Mouse (Mus musculus) mature B cell (primary cell): ENCODE results near the gene Hspbap1.

Experiments used
- in situ Hi-C: fragments of 300-500 bp; cut with MboI; formaldehyde crosslinking; loops from 2 replicates; pipeline ENCODE4 v1.14.3; 2019

Hspbap1 gene

DNA sequence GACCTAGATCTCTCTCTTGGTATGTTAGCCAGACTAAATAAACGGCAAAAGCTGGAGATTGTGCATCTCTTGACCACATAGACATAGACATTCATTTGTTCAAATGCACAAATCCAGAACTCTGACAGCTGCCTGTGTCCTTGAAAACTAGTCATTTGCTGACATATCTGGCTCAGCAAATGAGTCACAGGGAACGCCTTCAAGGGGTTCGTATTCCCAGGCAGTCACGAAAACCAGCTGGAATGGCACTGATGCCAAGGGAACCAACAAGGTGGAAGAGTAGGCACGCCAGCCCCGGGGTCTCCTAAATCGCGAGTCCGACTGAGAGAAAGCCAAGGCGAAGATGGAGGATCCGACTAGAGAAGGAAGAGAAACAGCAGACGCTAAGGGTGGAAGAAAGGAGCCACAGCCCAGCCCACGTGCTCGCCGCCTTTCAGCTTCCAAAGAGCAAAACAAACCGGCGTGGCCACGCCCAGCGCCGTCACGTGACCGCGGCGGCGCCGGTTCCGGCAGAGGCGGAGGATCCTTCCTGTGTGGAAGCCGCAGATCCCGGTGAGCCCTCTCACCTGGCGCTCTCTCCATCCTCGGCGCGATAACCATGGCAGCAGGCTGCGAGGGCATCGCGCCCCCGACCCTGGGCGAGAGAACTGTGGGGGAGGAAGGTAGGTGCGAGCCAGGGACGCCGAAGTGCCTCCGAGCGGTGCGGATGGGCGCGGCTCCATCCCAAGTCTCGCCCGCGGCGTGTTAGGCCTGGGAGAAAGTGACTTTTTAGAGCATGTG lies at the start of gene Hspbap1:
Gene Hspbap1, plus strand, starts transcription at position 498 of the 780 bp plus-strand sequence.
- in situ Hi-C loops, result no loop called here

DNA sequence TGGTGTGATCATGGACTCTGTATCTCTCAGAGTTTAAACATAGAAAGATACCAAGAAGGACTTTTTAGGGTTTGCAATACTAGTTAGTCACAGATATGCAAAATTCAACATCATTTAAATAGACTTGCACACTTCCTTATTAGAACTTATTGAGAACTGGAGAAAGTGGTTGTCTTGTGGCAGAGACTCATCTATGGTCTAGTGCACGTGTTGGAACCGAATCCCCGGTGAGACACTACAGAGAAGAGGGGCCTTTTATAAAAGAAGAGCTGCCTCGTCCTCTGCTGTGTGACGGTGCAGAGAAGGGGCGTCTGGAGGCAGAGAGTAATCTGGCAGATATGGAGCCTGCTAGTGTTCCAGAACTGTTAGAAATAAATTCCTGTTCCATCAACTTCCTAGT lies 45.6 kb upstream of the Hspbap1 start:
- in situ Hi-C loops, result no loop called here

DNA sequence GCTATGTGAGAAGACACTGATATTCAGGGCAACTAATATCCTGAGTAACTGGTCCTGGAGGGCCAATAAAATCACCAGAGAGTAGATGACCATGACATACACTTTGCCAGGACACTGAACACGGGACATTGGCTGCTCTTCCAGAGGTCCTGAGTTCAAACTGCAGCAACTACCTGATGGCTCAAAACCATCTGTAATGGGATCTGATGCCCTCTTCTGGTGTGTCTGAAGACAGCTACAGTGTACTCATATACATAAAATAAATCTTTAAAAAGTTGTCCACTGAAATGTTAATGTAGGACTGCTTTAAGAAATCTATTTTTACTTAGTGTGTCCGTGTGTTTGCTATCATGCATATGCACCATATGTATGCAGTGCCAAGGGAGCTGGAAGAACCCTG lies 43.6 kb upstream of the Hspbap1 start:
- in situ Hi-C loops, result no loop called here

DNA sequence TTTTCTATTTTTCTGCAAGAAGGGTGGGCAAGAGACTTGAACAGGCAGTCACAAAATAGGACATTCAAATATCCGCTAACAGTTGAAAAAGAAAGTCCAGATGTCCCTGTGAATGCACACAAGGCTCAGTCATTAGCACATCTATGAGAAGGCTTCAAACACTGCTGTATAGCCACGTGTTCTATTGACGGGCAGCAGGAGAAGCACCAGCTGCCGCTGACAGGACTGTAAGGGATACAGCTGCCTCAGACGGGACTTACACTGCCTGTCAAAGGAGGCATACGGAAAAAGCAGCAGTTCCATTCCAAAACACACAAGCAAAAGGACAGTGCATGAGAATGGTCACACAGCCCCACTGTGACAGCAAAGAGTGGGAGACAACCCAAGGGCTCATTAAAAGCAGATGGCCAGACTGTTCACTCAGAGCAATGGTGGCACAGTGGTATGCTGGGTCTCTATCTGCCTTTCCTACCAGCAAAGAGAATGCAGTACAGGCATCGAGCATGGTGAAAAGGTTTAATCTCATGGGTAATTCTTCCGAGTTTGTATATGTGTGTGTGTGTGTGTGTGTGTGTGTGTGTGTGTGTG lies 40.9 kb upstream of the Hspbap1 start:
- in situ Hi-C loops, result no loop called here

DNA sequence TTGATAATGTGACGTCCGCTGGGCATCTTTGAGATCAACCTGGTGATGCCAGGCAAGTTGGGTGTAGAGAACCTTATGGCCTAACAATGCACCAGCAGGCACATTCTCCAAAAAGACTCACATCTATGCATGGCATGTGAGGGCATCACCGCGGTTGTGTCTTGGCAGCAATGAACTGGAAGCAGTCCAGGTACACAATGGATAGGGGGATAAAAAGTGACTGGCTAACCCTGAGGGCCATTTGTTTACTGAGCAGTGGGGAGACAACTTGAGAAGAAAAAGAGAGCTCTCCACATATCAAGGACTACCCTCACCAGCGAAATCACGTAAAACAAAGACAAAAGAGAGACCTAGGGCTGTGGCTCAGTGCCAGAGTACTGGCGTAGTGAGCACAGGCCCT lies 38.1 kb upstream of the Hspbap1 start:
- in situ Hi-C loops, result loop anchor here (5.0 kb wide), 1 partner anchor 85 kb away; no protein-coding TSS in a partner anchor

DNA sequence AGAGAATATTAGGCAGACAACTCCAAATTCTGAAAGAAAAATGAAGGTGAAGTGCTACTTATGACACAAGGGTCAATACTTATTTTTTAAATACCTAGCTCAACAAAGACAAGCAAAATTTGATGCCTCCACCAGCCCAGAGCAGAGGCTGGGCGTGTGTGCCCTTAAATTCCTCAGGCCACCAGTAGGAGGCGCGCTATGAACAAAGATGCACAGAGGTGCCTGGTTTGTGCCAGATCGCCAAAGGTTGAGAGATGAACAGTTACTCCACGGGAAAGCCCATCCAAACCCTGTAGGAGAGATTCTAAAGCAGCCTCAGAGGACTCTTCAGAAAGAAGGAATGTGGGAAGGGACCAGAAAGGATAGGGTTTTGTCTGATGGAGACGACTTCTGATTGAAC lies 36.1 kb upstream of the Hspbap1 start:
- in situ Hi-C loops, result loop anchor here (5.0 kb wide), 1 partner anchor 83 kb away; no protein-coding TSS in a partner anchor

DNA sequence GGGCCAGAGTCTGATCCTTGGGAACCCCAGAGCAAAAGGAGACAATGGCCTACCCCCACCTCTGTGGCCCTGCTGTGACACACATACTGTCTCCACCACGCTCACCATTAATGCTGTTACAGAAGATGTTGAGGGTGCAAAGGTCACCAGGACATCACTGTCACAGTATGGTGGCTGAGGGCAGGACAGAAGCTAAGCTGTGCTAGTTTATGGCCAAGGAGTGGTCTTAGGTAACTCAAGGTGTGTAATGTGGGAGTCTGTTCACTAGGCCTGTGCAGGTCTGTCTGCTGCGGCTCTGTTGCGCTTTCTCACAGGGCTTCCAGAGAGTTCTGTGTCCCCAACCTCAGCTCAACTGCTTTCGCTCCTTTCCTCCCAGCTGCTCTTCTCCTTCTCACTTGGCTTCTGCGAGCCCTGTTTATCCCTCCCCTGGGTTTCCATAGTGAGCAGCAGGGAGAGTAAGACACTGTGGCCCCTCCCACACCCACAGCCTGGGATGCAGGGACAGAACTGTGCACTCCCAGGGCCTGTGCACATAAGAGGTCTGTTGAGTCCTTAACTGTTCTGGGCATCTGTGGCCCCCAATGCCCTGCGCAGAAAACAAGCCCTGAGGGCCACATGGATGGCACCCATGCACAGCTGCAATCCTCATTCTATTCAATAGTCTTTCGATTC lies 31.9 kb upstream of the Hspbap1 start:
- in situ Hi-C loops, result no loop called here

DNA sequence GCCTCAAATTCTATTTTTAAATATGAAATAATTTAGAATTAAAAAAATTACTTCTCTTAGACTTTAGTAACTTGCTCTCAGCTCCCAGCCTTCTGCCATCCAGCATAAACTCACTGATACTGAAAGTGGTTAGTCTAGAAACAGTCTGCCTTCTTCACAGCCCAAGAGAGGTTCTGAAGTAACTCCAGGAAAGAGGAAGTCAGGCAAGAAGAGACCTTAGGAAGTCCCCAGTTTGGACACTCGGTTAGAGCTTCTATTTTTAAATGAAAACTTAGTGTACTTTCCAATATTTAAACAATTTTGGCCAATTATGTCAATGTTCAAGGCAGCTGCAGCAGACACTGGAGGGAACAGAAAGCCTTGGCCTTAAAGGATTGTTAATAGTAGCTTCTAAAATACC lies 30.6 kb upstream of the Hspbap1 start:
- in situ Hi-C loops, result no loop called here

DNA sequence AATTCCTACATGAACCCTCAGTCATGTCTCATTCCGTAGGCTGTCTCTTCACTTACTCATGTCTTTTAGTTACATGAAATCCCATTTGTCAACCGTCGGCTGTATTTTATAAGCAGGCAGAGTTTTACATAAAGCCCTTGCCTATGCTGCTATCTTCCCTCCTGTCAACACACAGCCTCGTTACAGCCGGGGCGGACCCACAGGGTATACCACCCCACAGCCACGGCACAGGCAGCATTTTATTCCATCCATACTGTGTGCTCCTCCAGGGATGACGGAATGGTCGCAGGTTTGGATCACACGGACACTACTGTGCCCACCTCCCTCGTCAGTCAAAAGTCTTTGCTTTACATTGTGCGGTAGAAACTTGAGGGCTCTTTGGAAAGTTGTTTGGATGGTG lies 29.8 kb upstream of the Hspbap1 start:
- in situ Hi-C loops, result no loop called here

DNA sequence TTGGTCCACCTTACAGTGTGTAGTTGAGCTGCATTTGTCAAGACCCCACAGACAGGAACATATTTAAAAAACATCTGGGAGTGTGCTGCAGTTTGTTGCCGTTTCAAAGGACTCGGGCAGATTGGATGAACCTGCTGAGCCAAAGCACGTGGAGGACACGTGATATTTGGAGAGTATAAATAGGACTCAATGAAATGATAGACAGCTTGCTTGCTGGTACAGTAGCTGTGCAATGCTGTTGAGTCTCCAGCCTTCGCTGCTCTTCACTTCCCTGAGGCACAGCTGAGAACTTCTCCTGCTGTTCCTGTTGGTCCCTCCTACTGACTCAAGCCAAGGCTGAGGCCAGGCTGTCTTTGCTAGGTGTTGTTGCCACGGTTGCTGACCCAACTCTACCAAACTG lies 29.2 kb upstream of the Hspbap1 start:
- in situ Hi-C loops, result no loop called here

DNA sequence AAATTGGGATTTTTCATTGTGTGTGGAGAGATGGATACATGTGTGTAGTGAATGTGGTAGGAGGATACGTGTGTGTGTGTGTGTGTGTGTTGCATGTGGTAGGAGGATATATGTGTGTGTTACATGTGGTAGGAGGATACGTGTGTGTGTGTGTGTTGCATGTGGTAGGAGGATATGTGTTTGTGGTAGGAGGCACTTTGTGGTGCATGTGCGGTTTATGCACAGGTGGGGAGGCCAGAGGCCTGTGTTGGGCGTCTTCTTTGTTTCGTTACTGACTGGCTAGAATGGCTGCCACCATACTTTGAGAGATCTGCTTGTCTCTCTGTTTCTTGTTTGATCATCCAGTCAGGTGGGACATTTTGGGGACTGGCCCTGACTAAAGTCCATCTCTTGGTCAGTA lies 28.6 kb upstream of the Hspbap1 start:
- in situ Hi-C loops, result no loop called here

DNA sequence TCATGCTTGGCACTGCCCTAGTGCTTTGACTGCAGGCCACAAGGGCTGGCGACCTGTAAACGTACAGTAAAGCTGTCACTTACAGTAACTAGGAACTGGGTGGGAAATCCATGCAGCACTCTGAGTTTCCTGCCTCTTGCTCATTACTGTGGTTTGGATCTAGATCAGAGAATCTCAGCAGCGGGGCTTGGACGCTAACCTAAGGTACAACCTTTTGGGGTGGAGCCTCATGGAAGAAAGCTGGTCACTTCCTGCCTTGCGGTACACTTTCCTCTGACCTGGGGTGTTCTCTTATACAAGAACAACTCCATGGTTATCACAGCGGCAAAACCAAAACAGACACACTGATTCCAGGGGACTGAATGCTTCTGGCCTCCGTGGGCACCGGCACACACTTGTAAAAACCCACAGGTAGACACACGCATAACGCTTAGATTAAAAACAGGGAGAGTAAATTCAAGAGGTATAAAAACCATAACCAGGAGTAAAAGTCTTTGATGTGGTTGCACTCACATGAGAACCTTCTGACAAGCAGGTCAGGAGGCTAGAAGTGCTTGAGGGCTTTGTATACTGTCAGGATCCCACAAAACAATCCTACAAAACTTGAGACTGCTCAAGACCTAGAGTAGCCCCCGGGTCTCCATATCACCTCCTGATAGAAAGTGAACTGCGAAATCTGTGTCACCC lies 27.8 kb upstream of the Hspbap1 start:
- in situ Hi-C loops, result no loop called here

DNA sequence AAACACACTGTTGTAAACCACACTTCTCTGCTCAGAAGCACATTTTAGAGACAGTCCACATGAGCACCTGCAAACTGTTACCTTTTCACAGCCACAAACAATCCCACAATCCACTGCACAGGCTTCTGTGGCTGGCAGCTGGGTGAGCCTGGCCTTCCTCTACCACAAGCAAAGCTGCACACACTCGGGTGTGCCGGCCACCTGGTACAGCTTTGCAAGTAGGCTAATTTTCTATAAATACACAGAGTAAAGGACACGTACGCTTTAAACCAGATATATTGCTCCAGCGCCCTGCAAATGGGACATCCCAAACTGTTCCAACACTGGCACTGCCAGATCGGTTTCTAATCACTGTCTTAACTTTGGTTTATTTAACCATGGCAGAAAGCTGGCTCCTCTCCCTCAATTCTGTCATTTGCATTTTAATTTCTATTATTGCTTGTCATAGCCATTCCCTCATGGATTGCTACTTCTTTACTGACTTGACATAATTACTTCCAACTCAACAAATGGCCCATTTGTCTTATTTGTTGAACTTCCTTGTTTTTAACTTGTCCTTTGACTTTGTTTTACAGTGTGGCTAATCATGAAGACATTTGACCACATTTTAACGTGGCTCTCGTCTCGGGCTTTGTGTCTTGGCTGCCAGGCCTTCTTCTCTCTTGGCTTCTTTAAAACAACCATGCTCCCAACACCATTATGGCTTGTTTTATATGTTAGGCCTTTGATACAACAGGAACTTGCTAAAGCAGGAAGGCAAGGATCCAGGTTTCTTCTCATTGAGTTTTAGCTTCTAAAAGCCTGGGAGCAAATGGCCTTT lies 22.5 kb upstream of the Hspbap1 start:
- in situ Hi-C loops, result no loop called here

DNA sequence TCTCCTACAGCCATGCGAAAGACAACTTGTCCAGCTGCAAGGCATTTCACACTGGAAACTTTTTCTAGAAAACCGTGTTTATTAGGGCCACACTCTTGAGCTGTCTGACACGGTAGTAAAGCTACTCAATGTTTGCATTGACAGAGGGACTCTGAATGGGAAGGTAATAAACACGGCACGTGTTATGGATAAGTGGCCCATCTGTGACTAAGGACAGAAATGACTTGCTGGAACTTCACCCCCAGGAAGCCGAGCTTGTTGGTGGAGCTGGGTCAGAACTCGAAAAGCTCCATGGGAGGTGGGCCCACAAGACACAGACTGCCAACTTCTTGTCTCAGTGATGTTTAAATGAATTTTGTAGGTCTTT lies 22.0 kb upstream of the Hspbap1 start:
- in situ Hi-C loops, result no loop called here

DNA sequence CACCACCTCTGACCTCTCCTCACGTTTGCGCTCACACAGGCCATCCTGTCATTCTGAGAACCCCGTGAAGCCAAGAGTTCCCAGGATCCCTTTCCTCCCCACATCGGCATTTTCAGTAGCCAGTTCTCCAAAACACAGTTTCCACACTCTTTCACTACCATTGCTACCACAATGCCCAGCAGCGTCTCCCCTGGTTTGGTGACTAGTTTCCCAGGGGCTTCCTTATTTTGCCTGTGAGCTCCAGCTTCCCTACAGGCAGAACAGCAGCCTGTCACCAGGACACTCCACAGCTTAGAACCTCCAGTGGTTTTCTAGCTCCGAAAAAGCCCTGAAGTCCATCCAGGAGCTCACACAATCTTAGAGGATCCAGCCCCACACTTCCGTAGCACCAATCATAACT lies 20.8 kb upstream of the Hspbap1 start:
- in situ Hi-C loops, result no loop called here

DNA sequence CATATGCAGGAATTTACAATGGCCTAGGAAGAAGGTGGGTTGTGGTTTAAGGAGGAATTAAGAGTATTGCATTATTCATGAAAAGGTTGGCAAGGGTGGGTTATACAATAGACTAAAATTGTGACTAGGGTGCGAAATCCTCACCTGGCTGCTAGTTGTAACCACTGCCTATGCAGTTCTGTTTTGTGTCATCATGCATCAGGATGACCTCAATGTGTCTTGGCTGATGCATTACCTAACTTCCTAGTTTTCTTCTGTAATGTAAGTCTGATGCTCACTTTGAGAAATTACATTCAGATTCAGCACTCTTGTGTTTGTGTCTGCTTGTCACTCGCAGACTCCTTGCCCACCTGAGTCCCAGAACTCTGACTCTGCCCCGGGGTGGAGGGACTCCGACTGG lies 18.3 kb upstream of the Hspbap1 start:
- in situ Hi-C loops, result no loop called here

DNA sequence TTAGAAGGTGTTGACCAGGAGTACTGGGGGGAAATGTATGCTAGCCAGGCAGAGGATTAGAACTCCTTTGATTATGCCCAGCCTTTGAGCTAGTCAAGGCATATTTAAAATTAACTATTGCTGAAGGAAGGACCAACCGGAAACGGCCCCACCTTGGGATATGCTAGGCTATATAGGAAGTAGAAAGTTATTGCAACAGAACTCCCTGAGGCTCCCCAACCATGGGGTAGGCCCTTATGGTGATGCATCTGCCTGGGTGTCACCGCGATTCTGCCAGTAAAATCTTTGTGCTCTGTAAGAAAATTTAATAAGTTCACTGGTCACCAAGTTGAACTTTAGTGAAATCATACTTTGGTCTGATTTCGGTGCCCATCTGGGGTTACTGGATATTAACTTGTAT lies 16.2 kb upstream of the Hspbap1 start:
- in situ Hi-C loops, result no loop called here

DNA sequence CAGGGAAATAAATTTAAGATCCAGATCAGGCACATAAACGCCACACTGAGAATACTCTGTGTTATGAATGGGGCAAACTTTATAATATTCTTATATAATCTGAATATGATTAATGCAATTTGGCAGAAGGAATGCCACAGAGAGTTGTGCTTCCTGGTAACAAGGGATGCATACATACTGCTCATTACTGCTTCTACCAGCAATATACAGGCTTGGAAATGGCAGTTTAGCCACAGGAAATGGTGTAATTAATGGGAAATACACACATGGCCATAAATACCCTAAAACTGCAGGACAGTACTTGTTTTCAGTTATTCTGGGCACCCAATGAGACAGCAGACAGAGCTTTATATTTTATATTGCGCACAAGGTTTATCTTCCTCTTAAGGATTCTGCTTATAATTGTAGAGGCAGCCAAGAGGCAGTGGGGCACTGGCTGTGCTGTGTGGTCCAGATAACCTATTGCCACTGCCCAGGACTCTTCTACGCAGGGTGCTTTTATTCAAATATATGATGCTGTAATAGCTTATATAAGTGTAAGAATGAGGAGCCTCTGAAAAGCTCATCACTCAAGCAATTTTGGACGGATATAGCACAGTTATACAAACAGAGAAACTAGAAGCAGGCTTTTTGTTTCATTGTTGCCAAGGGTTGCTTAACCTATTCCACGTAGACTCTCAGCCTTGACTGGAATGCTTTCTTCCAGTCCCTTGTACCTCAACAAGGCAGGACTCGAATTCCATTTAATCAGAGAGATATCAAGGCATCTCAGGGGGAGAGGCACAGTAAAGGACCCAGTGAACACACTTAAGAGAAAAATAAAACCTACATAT lies 14.5 kb upstream of the Hspbap1 start:
- in situ Hi-C loops, result no loop called here

DNA sequence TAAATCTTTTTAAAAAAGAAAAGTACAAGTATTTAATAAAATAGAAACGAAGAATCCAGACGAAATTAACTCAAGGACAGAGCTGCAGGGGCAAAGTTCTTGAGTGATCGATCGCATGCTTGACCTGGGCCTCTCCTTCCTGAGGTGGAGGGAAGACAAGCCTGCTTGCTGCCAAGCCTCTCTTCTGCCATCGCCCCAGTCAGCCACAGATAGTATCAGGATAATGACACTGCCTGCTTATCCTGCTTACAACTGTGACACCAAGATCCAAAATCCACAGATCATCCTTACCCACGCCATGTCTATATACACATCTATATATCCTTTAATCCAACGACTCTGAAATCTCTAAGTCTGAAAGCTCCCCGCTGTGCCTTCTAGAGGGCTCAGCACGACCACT lies 13.5 kb upstream of the Hspbap1 start:
- in situ Hi-C loops, result no loop called here

DNA sequence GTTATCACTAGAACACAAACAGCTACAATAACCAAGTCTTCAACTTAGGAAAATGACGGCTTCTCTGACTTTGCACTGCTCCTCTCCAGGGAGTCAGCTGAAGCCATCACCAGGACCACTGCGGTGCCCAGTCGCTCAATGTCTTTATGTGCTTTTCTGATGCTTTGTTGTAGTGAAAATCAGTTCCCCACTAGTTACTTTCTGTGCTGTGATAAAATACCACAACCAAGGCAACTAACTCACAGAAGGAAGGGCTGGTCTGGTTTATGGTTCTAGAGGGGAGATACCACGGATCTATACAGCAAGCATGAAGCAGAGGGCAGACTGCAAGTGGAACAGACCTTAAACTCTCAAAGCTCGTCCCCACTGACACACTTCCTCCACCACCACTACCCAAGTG lies 10.8 kb upstream of the Hspbap1 start:
- in situ Hi-C loops, result no loop called here
